Mouse (Mus musculus) CD4-positive, CD25-positive, alpha-beta regulatory T cell, adult 4 months (primary cell): ENCODE results near the gene Cdh23. TPM values are rescaled to one million over a fixed set of nuclear protein-coding genes. Genes with fewer than 3 reads are reported as not detected.

ENCODE experiments used
- polyA plus RNA-seq, 2 experiments: library from polyadenylated mRNA; unstranded; fragments of 100-300 nt; shearing (Covaris generic); gene quantifications; one replicate each; pipeline ENCODE4 v1.2.1; 2017

Gene Cdh23
- polyA plus RNA-seq, 2 experiments from 2014 or later: 6.7 to 8.1 TPM

Other genes starting within 250 kb of the Cdh23 start
- 10 to 100 TPM; 16.5 to 37.5 TPM for gene Slc29a3, start 56.3 kb upstream of the Cdh23 start, polyA plus RNA-seq
- not detected for gene Unc5b, start 135.1 kb upstream of the Cdh23 start, polyA plus RNA-seq